Mouse (Mus musculus) heart, embryonic 16.5 days (tissue): ENCODE results near the gene Pipox. TPM values are rescaled to one million over a fixed set of nuclear protein-coding genes. Genes with fewer than 3 reads are reported as not detected.

Experiments
- ATAC-seq: fragments of 200-750 bp; cut with Nextera tagmentation; replicated peaks from 2 replicates; pipeline ENCODE4 v1.8.0; 2017; ENCODE audit warnings: moderate number of reproducible peaks; ENCODE audit not compliant: insufficient read depth, low FRiP score; ENCODE audit errors: extremely low read depth
- H3K27ac ChIP-seq: fragments of 300-500 bp; sonication (generic); 2 replicates; pipeline ENCODE4 v1.5.1; 2014; ENCODE audit warnings: mild to moderate bottlenecking, low read length, control low read depth, moderate library complexity
- H3K27me3 ChIP-seq: fragments of 300-500 bp; sonication (generic); 2 replicates; pipeline ENCODE4 v1.6.1; 2014; ENCODE audit warnings: low read length, mixed read lengths; ENCODE audit not compliant: control insufficient read depth, insufficient read depth
- H3K36me3 ChIP-seq: fragments of 300-500 bp; sonication (generic); 2 replicates; pipeline ENCODE4 v1.6.1; 2014; ENCODE audit not compliant: control insufficient read depth, insufficient read depth
- H3K4me1 ChIP-seq: fragments of 300-500 bp; sonication (generic); 2 replicates; pipeline ENCODE4 v1.6.1; 2014; ENCODE audit warnings: low read length, mixed read lengths; ENCODE audit not compliant: control insufficient read depth, insufficient read depth
- H3K4me2 ChIP-seq: fragments of 300-500 bp; sonication (generic); 2 replicates; pipeline ENCODE4 v1.6.1; 2014; ENCODE audit warnings: low read depth, mild to moderate bottlenecking, control low read depth, low read length
- H3K4me3 ChIP-seq: fragments of 300-500 bp; sonication (generic); 2 replicates; pipeline ENCODE4 v1.5.1; 2014; ENCODE audit warnings: mild to moderate bottlenecking, control low read depth, low read length
- H3K9ac ChIP-seq: fragments of 300-500 bp; sonication (generic); 2 replicates; pipeline ENCODE4 v1.6.1; 2014; ENCODE audit warnings: low read length, control low read depth
- H3K9me3 ChIP-seq: fragments of 300-500 bp; sonication (generic); replicated peaks from 2 replicates; pipeline ENCODE4 v1.6.1; 2016; ENCODE audit warnings: low read length; ENCODE audit not compliant: control insufficient read depth
- WGBS: fragments of 180-500 bp; shearing (Covaris S2); extraction: QIAGEN DNeasy Blood & Tissue Kit; methylation state at CpG from one replicate; pipeline ENCODE4 v1.1.7; 2014; 5-methylcytosine and 5-hydroxymethylcytosine counted together
- polyA plus RNA-seq: library from polyadenylated mRNA; unstranded; fragments of >200 nt; fragmentation: Nextera tagmentation; extraction: Ambion mirVana; gene quantifications from 2 replicates; pipeline ENCODE4 v1.2.1, GENCODE M21; 2015

Pipox gene
- polyA plus RNA-seq, 1 experiment from 2014 or later = 2.9 TPM

DNA sequence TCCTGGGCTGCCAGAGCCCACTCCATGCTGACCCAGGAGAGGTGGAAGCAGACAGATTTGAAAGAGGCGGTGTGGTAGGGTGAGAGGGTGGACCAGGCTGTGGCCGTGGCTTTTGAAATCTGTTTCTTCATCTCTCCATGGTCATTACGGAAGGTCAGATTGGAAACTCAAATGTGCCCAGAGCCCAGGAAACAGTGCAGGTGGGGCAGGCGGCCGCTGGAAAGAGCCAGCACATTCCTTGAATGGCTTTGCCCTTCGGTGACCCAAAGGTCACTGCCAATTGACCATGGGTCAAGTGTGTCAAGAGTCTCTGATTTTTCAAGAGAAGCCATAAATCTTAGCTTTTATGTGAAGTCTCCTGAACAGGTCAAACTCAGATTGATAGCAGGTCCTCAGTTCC is 19.6 kb upstream of the Pipox start:
- Histone ChIP-seq H3K36me3 (no peaks in the 10 kb centered on the region), H3K9me3 (no peaks in the 10 kb centered on the region), H3K27me3 (peaks cover 42% of the 10 kb centered on the region), H3K9ac (no peak overlapping the region), H3K4me2 (no peak overlapping the region), H3K4me3 (no peak overlapping the region), H3K4me1 (no peaks in the 10 kb centered on the region), H3K27ac (no peak overlapping the region)
- no peak for ATAC-seq
- WGBS = 61% methylated on average over 6 of the region's 6 CpGs

- 18% methylated on average over 6 of the region's 6 CpGs for WGBS
- Histone ChIP-seq H3K9ac (no peak overlapping the region), H3K36me3 (no peaks in the 10 kb centered on the region), H3K4me2 (no peak overlapping the region), H3K9me3 (no peaks in the 10 kb centered on the region), H3K4me3 (no peak overlapping the region), H3K4me1 (0 out of 2 replicates have a peak, but pooled peaks cover 2% of the 10 kb centered on the region), H3K27me3 (peaks cover 25% of the 10 kb centered on the region), H3K27ac (no peak overlapping the region)
- ATAC-seq = no peak
Observed at GRCm38 (mm10) chr11:77909776-77910175, 15.9 kb upstream of the Pipox start.

DNA sequence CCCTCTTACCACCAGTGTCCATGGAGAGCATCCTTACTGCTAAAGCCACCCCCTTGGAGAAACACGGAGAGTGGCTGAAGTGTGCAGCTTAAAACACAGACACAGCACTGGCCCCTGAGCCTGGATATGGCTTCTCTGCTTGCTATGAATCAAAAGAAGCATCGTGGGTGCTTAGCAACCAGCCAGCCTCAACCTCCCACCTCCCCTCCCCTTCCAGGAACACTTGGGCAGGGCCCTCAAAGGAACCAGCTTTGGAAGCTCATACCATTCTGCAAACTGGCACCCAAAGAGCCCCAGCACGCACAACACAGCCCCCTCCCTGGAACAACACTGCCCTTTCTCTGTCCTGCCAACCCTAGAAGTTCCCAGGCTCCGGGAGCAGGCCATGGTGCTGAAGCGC is 15.5 kb upstream of the Pipox start:
- H3K27ac ChIP-seq = no peak overlapping the region
- WGBS = 27% methylated on average over 5 of the region's 5 CpGs
- H3K36me3 ChIP-seq = no peaks in the 10 kb centered on the region
- no peak overlapping the region for H3K9ac ChIP-seq
- H3K4me3 ChIP-seq = no peak overlapping the region
- H3K27me3 ChIP-seq = peaks cover 22% of the 10 kb centered on the region
- H3K4me1 ChIP-seq = 0 out of 2 replicates have a peak, but pooled peaks cover 2% of the 10 kb centered on the region
- H3K9me3 ChIP-seq = no peaks in the 10 kb centered on the region
- ATAC-seq = no peak
- no peak overlapping the region for H3K4me2 ChIP-seq

DNA sequence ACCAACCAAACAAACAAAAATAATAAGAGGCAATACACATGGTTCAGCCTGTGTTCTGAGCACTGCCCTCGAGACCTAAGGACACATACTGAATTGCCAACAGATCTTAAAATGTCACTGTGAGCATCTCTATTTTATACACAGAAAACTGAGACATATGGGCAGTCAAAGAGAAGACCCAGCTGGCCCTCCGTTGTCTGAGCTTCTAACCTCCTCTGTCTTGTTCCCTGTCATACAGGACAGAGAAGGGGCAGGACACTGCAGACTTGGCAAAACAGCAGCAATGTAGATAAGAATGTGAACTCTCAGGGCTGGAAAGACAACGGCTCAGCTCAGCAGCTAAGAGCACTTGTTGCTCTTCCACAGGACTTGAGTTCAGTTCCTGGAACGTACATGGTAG is 14.6 kb upstream of the Pipox start:
- H3K27ac ChIP-seq = no peak overlapping the region
- H3K27me3 ChIP-seq = peaks cover 13% of the 10 kb centered on the region
- H3K4me3 ChIP-seq = no peak overlapping the region
- H3K9ac ChIP-seq = no peak overlapping the region
- no peaks in the 10 kb centered on the region for H3K9me3 ChIP-seq
- no peaks in the 10 kb centered on the region for H3K36me3 ChIP-seq
- 52% methylated on average over 4 of the region's 4 CpGs for WGBS
- H3K4me1 ChIP-seq = 0 out of 2 replicates have a peak, but pooled peaks cover 2% of the 10 kb centered on the region
- no peak for ATAC-seq
- H3K4me2 ChIP-seq = no peak overlapping the region

GRCm38 (mm10) chr11:77906747-77907174 is 12.9 kb upstream of the Pipox start:
- ATAC-seq = no peak
- 0 out of 2 replicates have a peak, but pooled peaks cover 2% of the 10 kb centered on the region for H3K4me1 ChIP-seq
- no peak overlapping the region for H3K27ac ChIP-seq
- H3K4me2 ChIP-seq = no peak overlapping the region
- no peak overlapping the region for H3K4me3 ChIP-seq
- H3K27me3 ChIP-seq = peaks cover 10% of the 10 kb centered on the region; the same call in 1 of the 2 replicates
- whole genome bisulfite sequencing = 19% methylated on average over 9 of the region's 9 CpGs
- H3K9ac ChIP-seq = no peak overlapping the region
- no peaks in the 10 kb centered on the region for H3K9me3 ChIP-seq
- no peaks in the 10 kb centered on the region for H3K36me3 ChIP-seq

GRCm38 (mm10) chr11:77906097-77906687 is 12.3 kb upstream of the Pipox start:
- Histone ChIP-seq H3K4me3 (no peak overlapping the region), H3K27ac (no peak overlapping the region), H3K4me1 (0 out of 2 replicates have a peak, but pooled peaks cover 2% of the 10 kb centered on the region), H3K4me2 (no peak overlapping the region), H3K36me3 (no peaks in the 10 kb centered on the region), H3K27me3 (peaks cover 7% of the 10 kb centered on the region; the same call in 1 of the 2 replicates), H3K9me3 (no peaks in the 10 kb centered on the region), H3K9ac (no peak overlapping the region)
- 28% methylated on average over 19 of the region's 19 CpGs for WGBS
- no peak for ATAC-seq

DNA sequence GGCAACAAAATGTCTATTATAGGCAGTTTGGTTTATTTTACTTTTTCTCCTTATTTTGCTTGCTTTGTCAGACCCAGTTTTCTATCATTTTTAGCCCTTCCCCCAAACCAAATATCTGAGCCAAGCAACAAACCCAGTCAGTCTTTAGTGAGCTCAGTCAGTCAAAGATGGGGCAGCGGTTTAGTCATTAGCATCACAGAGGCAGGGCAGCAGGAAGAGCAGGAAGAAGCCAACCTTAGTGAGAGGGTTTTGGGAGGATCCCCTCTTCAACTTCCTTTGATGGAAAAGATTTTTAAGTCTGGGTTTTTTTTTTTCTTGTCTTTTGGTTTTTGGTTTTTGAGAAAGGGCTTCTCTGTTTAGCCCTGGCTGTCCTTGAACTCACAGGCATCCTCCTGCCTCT is 10.8 kb upstream of the Pipox start:
- no peak overlapping the region for H3K4me2 ChIP-seq
- WGBS = 74% methylated on average over 1 of the region's 1 CpGs
- H3K9ac ChIP-seq = no peak overlapping the region
- no peaks in the 10 kb centered on the region for H3K9me3 ChIP-seq
- no peaks in the 10 kb centered on the region for H3K36me3 ChIP-seq
- no peak overlapping the region for H3K4me3 ChIP-seq
- H3K4me1 ChIP-seq = 0 out of 2 replicates have a peak, but pooled peaks cover 2% of the 10 kb centered on the region
- H3K27ac ChIP-seq = no peak overlapping the region
- peaks cover 7% of the 10 kb centered on the region for H3K27me3 ChIP-seq
- no peak for ATAC-seq

- H3K27me3 ChIP-seq = peaks cover 7% of the 10 kb centered on the region
- H3K4me1 ChIP-seq = 0 out of 2 replicates have a peak, but pooled peaks cover 2% of the 10 kb centered on the region
- no peak overlapping the region for H3K9ac ChIP-seq
- WGBS = 11% methylated on average over 3 of the region's 3 CpGs
- no peak overlapping the region for H3K4me3 ChIP-seq
- H3K36me3 ChIP-seq = no peaks in the 10 kb centered on the region
- no peak overlapping the region for H3K27ac ChIP-seq
- no peak for ATAC-seq
- no peaks in the 10 kb centered on the region for H3K9me3 ChIP-seq
- H3K4me2 ChIP-seq = no peak overlapping the region
Observed at GRCm38 (mm10) chr11:77903761-77904160, 9.9 kb upstream of the Pipox start.

DNA sequence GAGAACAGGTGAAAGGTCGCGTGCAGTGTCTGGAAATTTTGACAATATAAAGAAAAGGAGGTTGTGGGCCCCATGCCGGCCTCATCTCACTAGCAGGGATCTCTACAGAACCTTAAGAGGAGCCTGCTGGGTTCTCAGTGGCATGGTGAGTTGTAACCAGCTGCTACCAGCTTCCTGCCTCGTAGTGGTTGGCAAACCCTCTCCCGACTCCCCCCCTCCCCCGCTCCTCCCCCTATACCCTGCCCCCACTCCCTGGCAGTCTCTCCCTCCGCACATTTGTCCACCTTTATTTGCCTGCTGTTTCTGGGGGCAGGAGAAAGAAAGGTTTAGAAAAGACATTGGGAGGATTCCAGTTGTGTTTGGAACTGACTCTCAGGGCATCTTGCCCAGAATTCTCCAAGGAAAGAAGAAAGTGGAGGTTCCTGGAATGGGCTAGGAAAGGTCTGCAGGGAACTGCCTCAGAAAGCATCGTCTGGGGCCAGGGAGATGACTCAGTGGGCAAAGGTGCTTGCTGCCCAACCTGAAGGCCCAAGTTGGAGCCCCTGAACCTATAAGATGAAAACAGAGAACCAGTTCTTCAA is 8.0 kb upstream of the Pipox start:
- no peak for ATAC-seq
- Histone ChIP-seq H3K4me3 (no peak overlapping the region), H3K36me3 (no peaks in the 10 kb centered on the region), H3K9me3 (no peaks in the 10 kb centered on the region), H3K4me2 (no peak overlapping the region), H3K27ac (no peak overlapping the region), H3K4me1 (peaks cover 5% of the 10 kb centered on the region; the same call in 1 of the 2 replicates), H3K9ac (no peak overlapping the region), H3K27me3 (peaks cover 5% of the 10 kb centered on the region)
- WGBS = 58% methylated on average over 8 of the region's 8 CpGs
